Mouse (Mus musculus): ENCODE measurements around the gene Erich3.

DNA sequence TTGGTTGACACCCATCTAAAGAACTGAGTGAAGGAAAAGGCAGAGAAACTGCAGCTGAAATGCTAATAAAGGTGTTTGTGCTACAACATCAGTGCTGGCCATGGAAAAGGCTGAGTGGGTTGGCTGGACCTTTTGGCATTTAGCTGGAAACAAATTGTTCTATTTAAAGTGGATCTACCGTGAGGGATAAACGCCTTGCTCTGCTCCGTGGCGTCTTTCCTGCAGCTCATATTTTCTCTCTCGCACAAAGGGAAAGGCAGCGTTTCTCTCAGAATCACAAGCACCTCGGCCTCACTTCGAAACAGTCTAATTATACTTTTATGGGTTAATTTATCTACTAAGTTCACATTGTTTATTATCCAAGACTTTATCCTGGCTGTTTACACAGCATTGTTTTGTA is 136.8 kb downstream of the Erich3 start:
- TF ChIP-seq CTCF (IDR thresholded peaks at IDR 0.05) (no peak), EP300 (IDR thresholded peaks at IDR 0.05) (no peak)

Measured in lung, postnatal 0 days (tissue).